9 mouse cellular contexts compared by ENCODE assay signal in the genomic region with DNA sequence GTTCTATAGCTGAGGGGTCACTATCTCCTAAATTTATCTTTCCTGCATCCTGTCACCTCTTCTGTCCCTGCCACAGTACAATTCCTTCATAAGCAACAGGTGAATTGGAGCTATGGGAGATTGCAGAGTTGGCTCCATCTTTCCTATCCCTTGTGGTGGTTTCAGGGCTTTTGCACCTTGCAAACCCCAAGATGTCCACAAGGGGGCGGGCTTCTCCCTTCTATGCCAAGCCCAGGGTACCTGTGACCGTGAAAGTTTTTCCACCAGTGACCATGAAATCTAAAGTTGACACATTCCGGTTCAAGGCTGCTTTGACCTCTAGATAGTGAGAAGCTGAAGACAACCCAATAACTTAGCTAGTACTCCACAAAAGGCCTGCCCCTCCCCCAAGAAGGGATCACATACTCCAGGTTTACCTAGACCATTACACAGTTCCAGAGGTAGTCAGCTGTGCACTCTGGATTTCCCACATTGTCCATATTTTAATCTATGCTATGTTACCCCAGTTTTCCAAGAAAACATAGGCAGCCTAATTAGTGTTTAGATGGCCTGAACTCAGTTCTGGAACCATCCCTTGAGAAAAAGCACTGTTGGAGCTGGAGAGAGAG. TPM values are rescaled to one million over a fixed set of nuclear protein-coding genes. Genes with fewer than 3 reads are reported as not detected.
DNase-seq lines count a peak whose midpoint lies in the region; ATAC-seq and TF ChIP-seq lines count a peak whose summit lies in the region.
"Had no signal": no experiment of that assay in that cellular context is flagged by ENCODE, and none has a peak within 500 bp of the region (broad histone marks: within the 10 kb centered on the region; RNA-seq: fewer than 3 reads in every experiment).

No protein-coding gene starts in this region.

- H3K4me2 ChIP-seq in forebrain, embryonic 16.5 days (ENCODE audit: low read length), result no peak overlapping the region
- no peak overlapping the region for H3K4me2 ChIP-seq in midbrain, embryonic 12.5 days (replicated peaks)
- H3K4me2 ChIP-seq: limb, embryonic 12.5 days had no signal

- H3K4me1 ChIP-seq in forebrain, embryonic 16.5 days (replicated peaks; ENCODE audit: control insufficient read depth, insufficient read depth, low read length), result peaks cover under 1% of the 10 kb centered on the region
- peaks cover under 1% of the 10 kb centered on the region for H3K4me1 ChIP-seq in midbrain, embryonic 12.5 days
- peaks cover under 1% of the 10 kb centered on the region; the same call in 1 of the 2 replicates for H3K4me1 ChIP-seq in spleen, adult 2 months (ENCODE audit: control insufficient read depth, insufficient read depth, insufficient read length)

- peak; percentile 60 for DNase-seq in CD4-positive, CD25-positive, alpha-beta regulatory T cell, adult 2 months (ENCODE audit: low read depth, low spot score)
- DNase-seq in brain, adult 2 months (ENCODE audit: low read depth, low spot score), result peak; percentile 62
- DNase-seq in induced T-regulatory cell, adult 2 months (ENCODE audit: low read depth), result peak; percentile 61
- DNase-seq in left cerebral cortex, postnatal 14 days (ENCODE audit: low spot score in 2 of 2), result peak; percentile 64 to 81
- peak in 1 of 2 experiments; percentile 51 for DNase-seq in spleen, adult 2 months (ENCODE audit: low read depth in 1 of 2, low spot score in 2 of 2)

- H3K27me3 ChIP-seq in forebrain, embryonic 16.5 days (replicated peaks; ENCODE audit: control insufficient read depth, insufficient read depth, low read length), result peaks cover 39% of the 10 kb centered on the region
- peaks cover 68% of the 10 kb centered on the region for H3K27me3 ChIP-seq in midbrain, embryonic 12.5 days
- H3K27me3 ChIP-seq in spleen, adult 2 months (ENCODE audit: control insufficient read depth, insufficient read depth, low read length), result peaks cover 5% of the 10 kb centered on the region

- H3K9me3 ChIP-seq in forebrain, embryonic 16.5 days (ENCODE audit: control insufficient read depth, low read length), result no peaks in the 10 kb centered on the region
- no peaks in the 10 kb centered on the region for H3K9me3 ChIP-seq in midbrain, embryonic 12.5 days
- H3K9me3 ChIP-seq: limb, embryonic 12.5 days had no signal

- intact Hi-C loops in left cerebral cortex, postnatal 14 days (cut with DNase I), result loop anchor here (1.0 to 2.0 kb wide), 2 partner anchors 183 to 233 kb away; no protein-coding TSS in a partner anchor

- peak; percentile 86; the same call in 1 of the 2 replicates for TF ChIP-seq CTCF in spleen, adult 2 months (IDR thresholded peaks at IDR 0.05; ENCODE audit: extremely low read depth, insufficient read depth, insufficient read length, insufficient replicate concordance)

- no peak overlapping the region for H3K27ac ChIP-seq in forebrain, embryonic 16.5 days (ENCODE audit: low read length)
- no peak overlapping the region for H3K27ac ChIP-seq in midbrain, embryonic 12.5 days (replicated peaks)
- no peak overlapping the region for H3K27ac ChIP-seq in spleen, adult 2 months (ENCODE audit: insufficient read depth, low read length)
- H3K27ac ChIP-seq: limb, embryonic 12.5 days had no signal

- H3K9ac ChIP-seq in forebrain, embryonic 16.5 days (replicated peaks; ENCODE audit: low read depth, low read length), result no peak overlapping the region
- H3K9ac ChIP-seq in midbrain, embryonic 12.5 days (replicated peaks), result no peak overlapping the region
- H3K9ac ChIP-seq: limb, embryonic 12.5 days had no signal

- TF ChIP-seq POLR2A in spleen, adult 2 months (IDR thresholded peaks at IDR 0.05; ENCODE audit: low read depth, low read length), result no peak

- ATAC-seq in CD4-positive, CD25-positive, alpha-beta regulatory T cell, adult 4 months, result no peak
- peak; percentile 40; the same call in 1 of the 2 replicates for ATAC-seq in forebrain, embryonic 16.5 days
- ATAC-seq in midbrain, embryonic 12.5 days (ENCODE audit: low FRiP score, low read depth), result 0 out of 2 replicates have a peak, but pooled peaks have one; percentile 44

- H3K4me3 ChIP-seq in forebrain, embryonic 16.5 days (replicated peaks; ENCODE audit: low read length), result no peak overlapping the region
- no peak overlapping the region for H3K4me3 ChIP-seq in midbrain, embryonic 12.5 days
- H3K4me3 ChIP-seq in spleen, adult 2 months (ENCODE audit: extremely low read depth, insufficient read depth, insufficient read length), result no peak overlapping the region
- H3K4me3 ChIP-seq: limb, embryonic 12.5 days had no signal

- WGBS in forebrain, embryonic 16.5 days, result 12% methylated on average over 3 of the region's 3 CpGs
- WGBS in midbrain, embryonic 12.5 days, result 11% methylated on average over 3 of the region's 3 CpGs
- under 1% methylated on average over 3 of the region's 3 CpGs for WGBS in spleen, adult 2 months

- no peaks in the 10 kb centered on the region for H3K36me3 ChIP-seq in forebrain, embryonic 16.5 days (ENCODE audit: control insufficient read depth, insufficient read depth)
- H3K36me3 ChIP-seq in midbrain, embryonic 12.5 days, result no peaks in the 10 kb centered on the region
- no peaks in the 10 kb centered on the region for H3K36me3 ChIP-seq in spleen, adult 2 months (ENCODE audit: control insufficient read depth, insufficient read depth, low read length)
- H3K36me3 ChIP-seq: limb, embryonic 12.5 days had no signal

RNA-seq across cellular contexts. Expression of a gene that starts 6.4 kb away (rescaled TPM):
- polyA plus RNA-seq in CD4-positive, CD25-positive, alpha-beta regulatory T cell, adult 4 months (2017; shearing (Covaris generic)), result not detected
- not detected in 2 replicates for polyA plus RNA-seq in forebrain, embryonic 16.5 days (2015; fragmentation: Nextera tagmentation; extraction: Ambion mirVana)
- total RNA-seq in left cerebral cortex, postnatal 14 days (2021), result under 1 TPM in 1 of 2 experiments, not detected in 1; 0.25 TPM
- 0.19 and 0.46 TPM in 2 replicates for polyA plus RNA-seq in midbrain, embryonic 12.5 days (2016; fragmentation: Nextera tagmentation; extraction: Ambion mirVana)
- polyA plus RNA-seq in spleen, adult 2 months (2012; rRNA removed), result 0.07 and 0.29 TPM in 2 replicates

RNA-seq across cellular contexts. Expression of a gene that starts 18.6 kb away (rescaled TPM):
- polyA plus RNA-seq in CD4-positive, CD25-positive, alpha-beta regulatory T cell, adult 4 months (2017; shearing (Covaris generic)), result not detected
- not detected in 2 replicates for polyA plus RNA-seq in forebrain, embryonic 16.5 days (2015; fragmentation: Nextera tagmentation; extraction: Ambion mirVana)
- total RNA-seq in left cerebral cortex, postnatal 14 days (2021), result not detected
- not detected in 2 replicates for polyA plus RNA-seq in midbrain, embryonic 12.5 days (2016; fragmentation: Nextera tagmentation; extraction: Ambion mirVana)
- 0.08 and 0.12 TPM in 2 replicates for polyA plus RNA-seq in spleen, adult 2 months (2012; rRNA removed)
